Mouse (Mus musculus): ENCODE results near the gene Elmo2. TPM values are rescaled to one million over a fixed set of nuclear protein-coding genes. Genes with fewer than 3 reads are reported as not detected.

Gene Elmo2
- total and polyA plus RNA-seq, 3 experiments, result 9.0 to 11.7 (median 10.1) TPM

GRCm38 (mm10) chr2:165316204-165316603 is 10.1 kb downstream of the Elmo2 start:
- DNase-seq (ENCODE audit: extremely low read depth), result no peak
- Histone ChIP-seq H3K9ac (ENCODE audit: insufficient read depth, low read depth) (no peak overlapping the region), H3K4me3 (replicated peaks in 1 of 3; ENCODE audit: low read depth in 2 of 3, low read length in 2 of 3, poor library complexity in 1 of 3) (no peak overlapping the region), H3K9me3 (replicated peaks; ENCODE audit: low read length) (no peaks in the 10 kb centered on the region), H3K4me1 (ENCODE audit: control insufficient read depth in 1 of 2, insufficient read depth in 2 of 2) (peaks cover 0 to 25% of the 10 kb centered on the region in 2 experiments; a peak in 2 of 4 replicates), H3K27me3 (replicated peaks) (no peaks in the 10 kb centered on the region), H3K79me2 (replicated peaks; ENCODE audit: control insufficient read depth, extremely low read depth, insufficient read depth, poor library complexity, severe bottlenecking) (no peaks in the 10 kb centered on the region), H3K36me3 (replicated peaks in 1 of 2; ENCODE audit: control insufficient read depth in 1 of 2, insufficient read depth in 1 of 2, low read length in 1 of 2) (peaks cover 40 to 64% of the 10 kb centered on the region in 2 experiments), H3K4me2 (ENCODE audit: insufficient read depth, low read depth, poor library complexity, severe bottlenecking) (no peak overlapping the region), H3K27ac (ENCODE audit: insufficient read depth, low read depth) (no peak overlapping the region)
- TF ChIP-seq ZKSCAN1 (IDR thresholded peaks at IDR 0.05; ENCODE audit: borderline replicate concordance, low read depth, low read length) (no peak), KAT2A (IDR thresholded peaks at IDR 0.05; ENCODE audit: insufficient replicate concordance, low read length) (no peak), ELF1 (IDR thresholded peaks at IDR 0.05; ENCODE audit: low read depth, low read length) (no peak), MAFK (IDR thresholded peaks at IDR 0.05; ENCODE audit: insufficient replicate concordance, low read length) (no peak), TCF12 (IDR thresholded peaks at IDR 0.05; ENCODE audit: low read depth, low read length) (no peak), POLR2AphosphoS2 (IDR thresholded peaks at IDR 0.05; ENCODE audit: low read depth, low read length) (no peak), MEF2A (IDR thresholded peaks at IDR 0.05; ENCODE audit: borderline replicate concordance, low read depth, low read length) (no peak), MAX (IDR thresholded peaks at IDR 0.05; ENCODE audit: low read length) (no peak), JUND (conservative IDR thresholded peaks at IDR 0.05; ENCODE audit: low read depth, low read length) (no peak)
- in situ Hi-C loops (cut with MboI; ENCODE audit: low pct_ligation_motif_present, low pct_unique_long_range_greater_than_20kb, low sequenced_read_pairs), result no loop called here
- dilution Hi-C loops (cut with MboI; ENCODE audit: extremely low pct_ligation_motif_present, extremely low pct_unique_long_range_greater_than_20kb, low sequenced_read_pairs), result no loop called here

GRCm38 (mm10) chr2:165314197-165314596 is 12.1 kb downstream of the Elmo2 start:
- DNase-seq (ENCODE audit: extremely low read depth), result no peak
- TF ChIP-seq USF1 (IDR thresholded peaks at IDR 0.05; ENCODE audit: low read depth, low read length), result no peak
- TF ChIP-seq RAD21 (IDR thresholded peaks at IDR 0.05; ENCODE audit: low read depth, low read length), result no peak
- no peak for TF ChIP-seq ZNF384 (IDR thresholded peaks at IDR 0.05; ENCODE audit: low read depth, low read length)
- no peak for TF ChIP-seq E2F4 (IDR thresholded peaks at IDR 0.05; ENCODE audit: insufficient replicate concordance, low read depth, low read length)
- TF ChIP-seq POLR2AphosphoS2 (IDR thresholded peaks at IDR 0.05; ENCODE audit: low read depth, low read length), result no peak
- TF ChIP-seq IRF4 (IDR thresholded peaks at IDR 0.05; ENCODE audit: low read depth, low read length), result no peak
- no peak for TF ChIP-seq TBP (conservative IDR thresholded peaks at IDR 0.05; ENCODE audit: low read depth, low read length)
- no peak for TF ChIP-seq KAT2A (IDR thresholded peaks at IDR 0.05; ENCODE audit: insufficient replicate concordance, low read length)
- TF ChIP-seq CHD2 (IDR thresholded peaks at IDR 0.05; ENCODE audit: low read length), result no peak
- no peak for TF ChIP-seq MXI1 (IDR thresholded peaks at IDR 0.05; ENCODE audit: low read depth, low read length)
- dilution Hi-C loops (cut with MboI; ENCODE audit: extremely low pct_ligation_motif_present, extremely low pct_unique_long_range_greater_than_20kb, low sequenced_read_pairs), result no loop called here
- in situ Hi-C loops (cut with MboI; ENCODE audit: low pct_ligation_motif_present, low pct_unique_long_range_greater_than_20kb, low sequenced_read_pairs), result no loop called here
- H3K36me3 ChIP-seq (replicated peaks in 1 of 2; ENCODE audit: control insufficient read depth in 1 of 2, insufficient read depth in 1 of 2, low read length in 1 of 2), result peaks cover 47 to 84% of the 10 kb centered on the region in 2 experiments
- no peak overlapping the region for H3K9ac ChIP-seq (ENCODE audit: insufficient read depth, low read depth)
- H3K27ac ChIP-seq (ENCODE audit: insufficient read depth, low read depth), result no peak overlapping the region
- no peak overlapping the region for H3K4me2 ChIP-seq (ENCODE audit: insufficient read depth, low read depth, poor library complexity, severe bottlenecking)
- H3K9me3 ChIP-seq (replicated peaks; ENCODE audit: low read length), result no peaks in the 10 kb centered on the region
- H3K79me2 ChIP-seq (replicated peaks; ENCODE audit: control insufficient read depth, extremely low read depth, insufficient read depth, poor library complexity, severe bottlenecking), result no peaks in the 10 kb centered on the region
- peaks cover 0 to 28% of the 10 kb centered on the region in 2 experiments; a peak in 2 of 4 replicates for H3K4me1 ChIP-seq (ENCODE audit: control insufficient read depth in 1 of 2, insufficient read depth in 2 of 2)
- no peak overlapping the region for H3K4me3 ChIP-seq (replicated peaks in 1 of 3; ENCODE audit: low read depth in 2 of 3, low read length in 2 of 3, poor library complexity in 1 of 3)
- no peaks in the 10 kb centered on the region for H3K27me3 ChIP-seq (replicated peaks)
